10 mouse cellular contexts compared by ENCODE assay signal in the genomic region with DNA sequence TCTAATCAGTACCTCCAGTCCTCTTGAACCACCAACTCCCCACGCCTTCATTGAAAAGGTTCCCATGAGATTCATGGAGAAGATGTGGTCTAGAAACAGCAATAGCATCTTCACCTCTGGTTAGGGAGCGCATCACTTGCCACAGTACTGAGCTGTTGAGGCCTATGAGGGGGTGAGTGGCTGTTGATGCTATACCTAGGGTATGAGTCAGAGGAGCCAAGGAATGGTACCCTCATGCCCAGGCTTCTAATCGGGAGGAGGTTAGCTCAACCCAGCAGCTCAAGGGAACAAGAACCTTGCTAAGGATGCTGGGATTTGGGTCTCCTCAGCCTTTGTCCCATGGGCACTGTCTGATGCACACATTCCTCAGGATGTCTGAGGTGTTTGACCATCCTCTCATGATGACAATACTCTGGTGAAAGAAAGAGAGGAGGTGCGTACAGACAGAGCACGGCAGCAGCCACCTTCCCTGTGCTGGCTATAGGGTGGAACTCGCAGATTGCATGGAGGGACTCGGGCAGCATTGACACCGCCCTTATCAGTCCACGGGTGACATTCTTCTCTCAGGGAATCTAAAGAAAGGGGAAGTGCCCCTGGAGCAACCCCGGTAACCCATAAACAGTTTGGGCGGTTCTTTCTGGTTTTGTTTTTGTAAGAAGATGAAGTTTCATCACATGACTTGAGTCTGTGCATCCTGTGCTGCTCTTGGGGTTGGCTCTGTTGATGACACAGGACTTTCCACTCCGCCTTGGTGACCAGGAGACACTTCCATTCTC. TPM values are rescaled to one million over a fixed set of nuclear protein-coding genes. Genes with fewer than 3 reads are reported as not detected.
DNase-seq lines count a peak whose midpoint lies in the region; ATAC-seq and TF ChIP-seq lines count a peak whose summit lies in the region.
"Had no signal": no experiment of that assay in that cellular context is flagged by ENCODE, and none has a peak within 500 bp of the region (broad histone marks: within the 10 kb centered on the region; RNA-seq: fewer than 3 reads in every experiment).

No protein-coding gene starts in this region.

- 0 out of 4 replicates have a peak, but pooled peaks have one; percentile 27 to 35 for TF ChIP-seq POLR2A in MEL (IDR thresholded peaks at IDR 0.05; ENCODE audit: control insufficient read depth in 1 of 2, insufficient read depth in 1 of 2, low read depth in 1 of 2, low read length in 2 of 2, poor library complexity in 1 of 2)
- TF ChIP-seq POLR2A in limb, embryonic 14.5 days (IDR thresholded peaks at IDR 0.05; ENCODE audit: borderline replicate concordance, extremely low read depth, insufficient read depth, insufficient read length): no peak

- no peak overlapping the region for H3K9ac ChIP-seq in hindbrain, embryonic 15.5 days
- no peak overlapping the region for H3K9ac ChIP-seq in hindbrain, postnatal 0 days (replicated peaks; ENCODE audit: low read length)
- H3K9ac ChIP-seq in MEL (ENCODE audit: control insufficient read depth, low read depth, low read length, poor library complexity, severe bottlenecking): peak overlapping the region; percentile 29
- no peak overlapping the region for H3K9ac ChIP-seq in limb, embryonic 14.5 days (ENCODE audit: low read depth, low read length, severe bottlenecking)
- H3K9ac ChIP-seq in hindbrain, embryonic 16.5 days (ENCODE audit: low read depth, low read length): no peak overlapping the region

- H3K4me2 ChIP-seq in hindbrain, embryonic 15.5 days: no peak overlapping the region
- H3K4me2 ChIP-seq in hindbrain, postnatal 0 days (ENCODE audit: low read depth, low read length): no peak overlapping the region
- H3K4me2 ChIP-seq in limb, embryonic 14.5 days (replicated peaks; ENCODE audit: low read depth, low read length, severe bottlenecking): no peak overlapping the region
- no peak overlapping the region for H3K4me2 ChIP-seq in hindbrain, embryonic 16.5 days (ENCODE audit: low read length)

- DNase-seq in hindbrain, postnatal 0 days (ENCODE audit: low spot score): no peak
- peak; percentile 54 to 57 for DNase-seq in B cell, adult 2 months
- DNase-seq in MEL (ENCODE audit: low read depth, low spot score): peak; percentile 84
- no peak for DNase-seq in limb, embryonic 14.5 days (ENCODE audit: low spot score)
- no peak for DNase-seq in ovary, postnatal 10 days (ENCODE audit: low spot score)
- DNase-seq in kidney, postnatal 36 days: no peak
- DNase-seq: spleen, adult 18-20 months had no signal

- ATAC-seq in hindbrain, embryonic 15.5 days (ENCODE audit: low FRiP score, low read depth): no peak
- no peak for ATAC-seq in hindbrain, postnatal 0 days
- ATAC-seq in limb, embryonic 14.5 days (ENCODE audit: low FRiP score, low read depth): no peak
- no peak for ATAC-seq in hindbrain, embryonic 16.5 days
- ATAC-seq: midbrain, embryonic 16.5 days had no signal

- H3K79me2 ChIP-seq in MEL (ENCODE audit: control insufficient read depth, insufficient read depth, low read length, poor library complexity): no peaks in the 10 kb centered on the region

- peaks cover 17% of the 10 kb centered on the region for H3K4me1 ChIP-seq in hindbrain, embryonic 15.5 days (replicated peaks)
- H3K4me1 ChIP-seq in hindbrain, postnatal 0 days (ENCODE audit: insufficient read depth, low read length): no peaks in the 10 kb centered on the region
- peaks cover 40 to 59% of the 10 kb centered on the region in 2 experiments for H3K4me1 ChIP-seq in MEL (ENCODE audit: control insufficient read depth in 1 of 2, insufficient read depth in 2 of 2, low read length in 2 of 2)
- H3K4me1 ChIP-seq in limb, embryonic 14.5 days (ENCODE audit: control insufficient read depth, insufficient read depth, low read length): peaks cover 37% of the 10 kb centered on the region
- peaks cover 7% of the 10 kb centered on the region for H3K4me1 ChIP-seq in hindbrain, embryonic 16.5 days (ENCODE audit: control insufficient read depth, insufficient read depth, low read depth, low read length)

- no peak overlapping the region for H3K4me3 ChIP-seq in hindbrain, embryonic 15.5 days
- no peak overlapping the region for H3K4me3 ChIP-seq in hindbrain, postnatal 0 days (ENCODE audit: low read length)
- H3K4me3 ChIP-seq in MEL (ENCODE audit: control insufficient read depth in 1 of 2, insufficient read depth in 1 of 2, low read depth in 2 of 2, low read length in 2 of 2): peak overlapping the region in 1 of 2 experiments; percentile 13; a peak in 2 of 4 replicates
- no peak overlapping the region for H3K4me3 ChIP-seq in limb, embryonic 14.5 days (replicated peaks; ENCODE audit: low read length)
- H3K4me3 ChIP-seq in hindbrain, embryonic 16.5 days (ENCODE audit: low read length): no peak overlapping the region

- TF ChIP-seq EP300 in MEL (IDR thresholded peaks at IDR 0.05; ENCODE audit: low read depth in 1 of 2, low read length in 2 of 2): peak; percentile 43 to 61

- H3K27ac ChIP-seq in hindbrain, embryonic 15.5 days (replicated peaks): 0 out of 2 replicates have a peak overlapping the region, but pooled peaks have one; percentile 20
- no peak overlapping the region for H3K27ac ChIP-seq in hindbrain, postnatal 0 days
- peak overlapping the region; percentile 77 for H3K27ac ChIP-seq in MEL (ENCODE audit: control insufficient read depth, low read depth, low read length)
- peak overlapping the region; percentile 88 for H3K27ac ChIP-seq in limb, embryonic 14.5 days (replicated peaks; ENCODE audit: low read depth, low read length)
- no peak overlapping the region for H3K27ac ChIP-seq in hindbrain, embryonic 16.5 days (ENCODE audit: low read depth, low read length)

- TF ChIP-seq RAD21 in MEL (IDR thresholded peaks at IDR 0.05; ENCODE audit: low read depth, low read length): no peak

- H3K27me3 ChIP-seq in hindbrain, embryonic 15.5 days: no peaks in the 10 kb centered on the region
- H3K27me3 ChIP-seq in hindbrain, postnatal 0 days (ENCODE audit: insufficient read depth, low read length): no peaks in the 10 kb centered on the region
- no peaks in the 10 kb centered on the region for H3K27me3 ChIP-seq in MEL (ENCODE audit: control insufficient read depth in 1 of 2, insufficient read depth in 2 of 2, low read length in 2 of 2)
- H3K27me3 ChIP-seq in limb, embryonic 14.5 days (ENCODE audit: control insufficient read depth, insufficient read depth, low read length): no peaks in the 10 kb centered on the region
- no peaks in the 10 kb centered on the region for H3K27me3 ChIP-seq in hindbrain, embryonic 16.5 days (replicated peaks; ENCODE audit: control insufficient read depth, insufficient read depth, low read length)

- 86% methylated on average over 12 of the region's 12 CpGs for WGBS in hindbrain, embryonic 15.5 days
- WGBS in hindbrain, postnatal 0 days: 89% methylated on average over 12 of the region's 12 CpGs
- WGBS in limb, embryonic 14.5 days: 85% methylated on average over 12 of the region's 12 CpGs
- WGBS in hindbrain, embryonic 16.5 days: 90% methylated on average over 12 of the region's 12 CpGs

- no peaks in the 10 kb centered on the region for H3K9me3 ChIP-seq in hindbrain, embryonic 15.5 days
- H3K9me3 ChIP-seq in hindbrain, postnatal 0 days (ENCODE audit: low read length): no peaks in the 10 kb centered on the region
- H3K9me3 ChIP-seq in MEL (replicated peaks; ENCODE audit: insufficient read depth, low read length): no peaks in the 10 kb centered on the region
- no peaks in the 10 kb centered on the region for H3K9me3 ChIP-seq in limb, embryonic 14.5 days (ENCODE audit: control insufficient read depth, low read length)
- H3K9me3 ChIP-seq in hindbrain, embryonic 16.5 days (ENCODE audit: control insufficient read depth, low read length): no peaks in the 10 kb centered on the region

- TF ChIP-seq CTCF in hindbrain, postnatal 0 days (IDR thresholded peaks at IDR 0.05; ENCODE audit: low read depth): no peak
- TF ChIP-seq CTCF in MEL (IDR thresholded peaks at IDR 0.05 in 2 of 3, conservative IDR thresholded peaks at IDR 0.05 in 1 of 3; ENCODE audit: control insufficient read depth in 1 of 3, insufficient read depth in 1 of 3, low read depth in 2 of 3, low read length in 3 of 3, poor library complexity in 1 of 3, severe bottlenecking in 1 of 3): no peak

- no peaks in the 10 kb centered on the region for H3K36me3 ChIP-seq in hindbrain, embryonic 15.5 days
- H3K36me3 ChIP-seq in hindbrain, postnatal 0 days (ENCODE audit: insufficient read depth, low read length): no peaks in the 10 kb centered on the region
- H3K36me3 ChIP-seq in MEL (ENCODE audit: control insufficient read depth in 1 of 2, insufficient read depth in 2 of 2, low read length in 2 of 2): peaks cover 0 to 58% of the 10 kb centered on the region in 2 experiments; a peak in 2 of 4 replicates
- no peaks in the 10 kb centered on the region for H3K36me3 ChIP-seq in limb, embryonic 14.5 days (ENCODE audit: control insufficient read depth, insufficient read depth, low read length)
- H3K36me3 ChIP-seq in hindbrain, embryonic 16.5 days (ENCODE audit: control insufficient read depth, insufficient read depth, low read length): no peaks in the 10 kb centered on the region

TF ChIP-seq in MEL, 35 proteins besides CTCF, POLR2A, EP300 and RAD21 (continues in another document):
- TF ChIP-seq RCOR1 (IDR thresholded peaks at IDR 0.05; ENCODE audit: low read depth, low read length) (0 out of 2 replicates have a peak, but pooled peaks have one; percentile 23), POLR2AphosphoS2 (IDR thresholded peaks at IDR 0.05; ENCODE audit: low read length) (no peak), ELF1 (IDR thresholded peaks at IDR 0.05; ENCODE audit: low read depth, low read length) (no peak; the same call in 1 of the 2 replicates), NRF1 (IDR thresholded peaks at IDR 0.05; ENCODE audit: insufficient read depth, low read depth, low read length, poor library complexity, severe bottlenecking) (no peak), SMC3 (IDR thresholded peaks at IDR 0.05; ENCODE audit: low read depth, low read length) (no peak), CHD1 (IDR thresholded peaks at IDR 0.05; ENCODE audit: low read depth, low read length) (no peak), USF1 (IDR thresholded peaks at IDR 0.05; ENCODE audit: low read depth, low read length) (peak; percentile 89), ETS1 (IDR thresholded peaks at IDR 0.05; ENCODE audit: low read depth, low read length) (peak; percentile 69; the same call in 1 of the 2 replicates)

RNA-seq across cellular contexts. Expression of a gene that starts 5.6 kb away (rescaled TPM):
- polyA plus RNA-seq in hindbrain, embryonic 15.5 days (2015; fragmentation: Nextera tagmentation; extraction: Ambion mirVana): 57.2 and 63.0 TPM in 2 replicates
- total RNA-seq in hindbrain, postnatal 0 days (2014; rRNA removed): 69.1 and 74.1 TPM in 2 replicates
- 47.0 and 47.3 TPM in 2 replicates for polyA plus RNA-seq in hindbrain, postnatal 0 days (2015; fragmentation: Nextera tagmentation; extraction: Ambion mirVana)
- 42.0 and 44.6 TPM in 2 replicates for total RNA-seq in MEL (2012; rRNA removed)
- 10 to 100 TPM in 1 of 2 experiments, not detected in 1; 55.9 TPM for polyA plus RNA-seq in MEL (2012; ENCODE audit: insufficient read depth in 1 of 2, insufficient read length in 2 of 2, low read depth in 1 of 2, low replicate concordance in 2 of 2, missing spikeins in 1 of 2)
- polyA plus RNA-seq in limb, embryonic 14.5 days (2012; rRNA removed): 72.5 and 85.2 TPM in 2 replicates
- 38.7 and 40.3 TPM in 2 replicates for polyA plus RNA-seq in limb, embryonic 14.5 days (2014; fragmentation: Nextera tagmentation; extraction: Ambion mirVana)
- polyA plus RNA-seq in hindbrain, embryonic 16.5 days (2015; fragmentation: Nextera tagmentation; extraction: Ambion mirVana): 53.9 and 63.4 TPM in 2 replicates

Comparison
In these comparisons a context has a peak if more than half of its experiments do, and no peak if none do; other contexts are left out.
1. H3K27ac ChIP-seq: peak in hindbrain, embryonic 15.5 days (single experiment), MEL (single experiment) and limb, embryonic 14.5 days (single experiment); none in hindbrain, postnatal 0 days (single experiment) and hindbrain, embryonic 16.5 days (single experiment).
2. DNase-seq: peak in B cell, adult 2 months (2 of 2) and MEL (single experiment); none in hindbrain, postnatal 0 days (single experiment), limb, embryonic 14.5 days (single experiment), ovary, postnatal 10 days (single experiment) and kidney, postnatal 36 days (0 of 2).